Mouse (Mus musculus): ENCODE measurements around the gene Pitx3. TPM values are rescaled to one million over a fixed set of nuclear protein-coding genes. Genes with fewer than 3 reads are reported as not detected.
"Not testable (repeated sequence)": the region's sequence is repeated elsewhere in the genome, so short reads cannot be mapped to it uniquely, and the experiment has no call there.

The Pitx3 gene
- total RNA-seq, 2 experiments from 2014 or later = not detected

DNA sequence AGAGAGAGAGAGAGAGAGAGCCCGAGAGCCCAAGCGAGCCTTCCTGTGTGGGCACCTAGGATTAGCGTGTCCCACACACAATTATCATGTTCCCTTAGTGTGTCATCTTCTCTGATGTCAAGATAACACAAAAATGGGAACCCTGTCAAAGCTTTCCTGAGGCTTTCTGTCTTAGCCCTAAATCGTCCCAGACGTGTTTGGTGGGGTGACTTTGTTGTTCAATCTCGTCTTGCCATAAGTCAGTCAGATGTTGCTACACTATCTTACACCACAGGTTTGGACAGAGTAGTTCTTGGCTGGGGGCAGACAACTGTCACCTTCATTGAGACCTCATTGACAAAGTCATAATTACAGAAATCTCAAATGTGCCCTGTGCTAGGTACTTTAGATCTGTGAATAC is 15.5 kb downstream of the Pitx3 start:
- no peak for ATAC-seq (replicated peaks; ENCODE audit: poor library complexity, severe bottlenecking)

DNA sequence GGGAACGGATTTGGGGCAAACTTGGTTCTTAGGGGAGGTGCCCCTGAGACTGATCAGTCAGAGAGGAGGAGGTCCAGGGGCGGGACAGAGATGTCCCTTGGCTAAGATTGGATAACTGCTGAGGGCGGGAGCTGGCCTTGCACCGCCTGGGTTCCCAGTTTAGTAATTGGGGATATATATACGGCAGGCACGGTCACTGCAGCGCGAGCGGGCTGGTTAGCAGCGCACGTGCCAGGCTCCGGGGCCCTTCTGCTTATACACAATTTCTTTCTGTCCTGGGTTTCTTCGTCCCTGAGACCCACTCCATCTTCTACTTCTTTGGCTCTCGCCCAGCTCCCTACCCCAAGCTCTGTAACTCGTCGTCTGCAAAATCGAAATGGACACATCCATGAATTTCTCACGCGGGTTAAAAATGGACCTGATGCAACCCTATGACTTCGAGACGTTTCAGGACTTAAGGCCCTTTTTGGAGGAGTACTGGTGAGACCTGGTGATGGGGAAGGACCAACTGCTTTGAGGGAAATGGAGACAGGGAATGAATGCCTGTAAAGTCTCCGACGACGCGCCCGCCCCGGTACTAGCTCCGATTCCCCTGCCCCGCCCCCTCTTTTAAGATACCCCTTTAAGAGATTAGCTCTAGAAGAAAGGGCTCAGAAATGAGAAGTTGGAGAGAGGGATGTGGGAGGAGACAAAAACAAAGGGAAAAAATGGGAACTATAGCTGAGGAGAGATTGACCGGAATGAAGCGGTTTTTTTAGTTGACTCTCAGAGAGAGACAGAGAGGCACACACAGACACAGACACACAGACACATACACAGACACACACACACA is 16.2 kb downstream of the Pitx3 start, which contains the start of gene Elovl3:
Gene Elovl3 (plus strand): TSS at position 204 of the 832 bp plus-strand sequence.
- ATAC-seq (replicated peaks; ENCODE audit: poor library complexity, severe bottlenecking) = peak; percentile 69

- ATAC-seq (replicated peaks; ENCODE audit: poor library complexity, severe bottlenecking) = no peak
Observed at GRCm38 (mm10) chr19:46131283-46131682, 16.8 kb downstream of the Pitx3 start.

DNA sequence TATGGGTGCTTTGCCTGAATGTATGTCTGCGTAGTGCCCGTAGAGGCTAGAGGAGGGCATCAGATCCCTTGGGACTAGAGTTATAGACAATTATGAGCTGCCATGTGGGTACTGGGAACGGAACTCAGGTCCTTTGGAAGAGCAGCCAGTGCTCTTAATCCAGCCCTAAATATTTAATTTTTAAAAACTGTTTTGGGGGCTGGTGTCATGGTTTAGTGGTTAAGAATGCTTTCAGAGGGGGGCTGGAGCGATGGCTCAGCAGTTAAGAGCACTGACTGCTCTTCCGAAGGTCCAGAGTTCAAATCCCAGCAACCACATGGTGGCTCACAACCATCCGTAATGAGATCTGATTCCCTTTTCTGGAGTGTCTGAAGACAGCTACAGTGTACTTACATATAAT is 18.4 kb downstream of the Pitx3 start:
- not testable (repeated sequence) for ATAC-seq (replicated peaks; ENCODE audit: poor library complexity, severe bottlenecking)

GRCm38 (mm10) chr19:46126301-46126700 is 21.8 kb downstream of the Pitx3 start:
- ATAC-seq (replicated peaks; ENCODE audit: poor library complexity, severe bottlenecking) = no peak

GRCm38 (mm10) chr19:46124651-46125050 is 23.5 kb downstream of the Pitx3 start:
- ATAC-seq (replicated peaks; ENCODE audit: poor library complexity, severe bottlenecking) = no peak

- ATAC-seq (replicated peaks; ENCODE audit: poor library complexity, severe bottlenecking) = no peak
Observed at GRCm38 (mm10) chr19:46123876-46124275, 24.2 kb downstream of the Pitx3 start.

- no peak for ATAC-seq (replicated peaks; ENCODE audit: poor library complexity, severe bottlenecking)
Observed at GRCm38 (mm10) chr19:46120872-46121271, 27.3 kb downstream of the Pitx3 start.

GRCm38 (mm10) chr19:46119458-46119857 is 28.7 kb downstream of the Pitx3 start:
- no peak for ATAC-seq (replicated peaks; ENCODE audit: poor library complexity, severe bottlenecking)

DNA sequence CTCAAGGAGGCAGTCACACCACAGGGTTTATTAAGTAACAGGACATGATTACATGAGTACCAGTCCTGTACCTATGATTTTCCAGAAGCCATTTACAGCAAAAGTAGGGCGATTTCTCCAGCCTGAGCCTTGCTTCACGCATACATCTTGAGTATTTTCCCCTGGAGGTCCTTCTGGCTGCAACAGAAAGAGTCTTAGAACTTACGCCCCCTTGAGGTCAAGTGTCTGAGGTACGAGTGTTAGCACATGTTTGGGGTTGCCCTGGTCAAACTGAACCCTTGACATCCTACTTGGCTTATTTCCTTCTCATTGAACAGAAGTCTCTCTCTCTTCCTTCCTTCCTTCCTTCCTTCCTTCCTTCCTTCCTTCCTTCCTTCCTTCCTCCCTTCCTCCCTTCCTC is 33.5 kb downstream of the Pitx3 start:
- no peak for ATAC-seq (replicated peaks; ENCODE audit: poor library complexity, severe bottlenecking)

DNA sequence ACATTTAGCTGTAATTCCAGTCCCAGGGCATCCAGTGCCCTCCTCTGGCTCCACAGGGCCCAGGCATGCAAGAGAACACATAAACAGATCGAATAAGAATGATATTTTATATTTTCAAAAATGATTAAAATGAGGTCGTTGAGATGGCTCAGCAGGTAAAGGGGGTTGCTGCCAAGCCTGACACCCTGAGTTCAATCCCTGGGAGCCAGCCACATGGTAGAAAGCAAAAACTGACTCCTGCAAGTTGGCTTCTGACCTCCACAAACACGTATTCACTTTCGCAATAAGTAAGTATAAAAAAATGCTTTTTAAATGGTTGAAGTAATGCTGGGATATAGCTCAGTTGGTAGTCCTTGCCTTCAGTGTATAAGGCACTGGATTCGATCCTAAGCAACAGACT is 37.3 kb downstream of the Pitx3 start:
- no peak for ATAC-seq (replicated peaks; ENCODE audit: poor library complexity, severe bottlenecking)

DNA sequence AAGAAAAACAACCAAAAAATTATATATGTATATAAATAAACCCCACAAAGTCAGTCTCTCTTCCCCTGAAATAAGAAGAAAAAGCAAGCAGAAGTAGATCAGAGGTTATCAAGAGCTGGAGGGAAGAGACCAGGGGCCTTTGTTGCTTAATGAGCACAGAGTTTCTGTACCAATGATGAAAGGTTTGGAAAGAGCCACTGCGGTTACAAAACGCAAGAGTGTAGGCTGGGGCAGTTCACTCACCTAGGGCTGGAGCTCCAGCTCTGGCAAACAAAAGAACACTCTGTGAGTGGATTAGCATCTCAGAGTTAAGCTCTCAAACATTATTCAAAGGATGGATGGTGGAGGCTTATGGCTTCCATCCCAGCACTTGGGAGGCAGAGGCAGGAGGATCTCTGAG is 37.9 kb downstream of the Pitx3 start:
- ATAC-seq (replicated peaks; ENCODE audit: poor library complexity, severe bottlenecking) = peak; percentile 61

DNA sequence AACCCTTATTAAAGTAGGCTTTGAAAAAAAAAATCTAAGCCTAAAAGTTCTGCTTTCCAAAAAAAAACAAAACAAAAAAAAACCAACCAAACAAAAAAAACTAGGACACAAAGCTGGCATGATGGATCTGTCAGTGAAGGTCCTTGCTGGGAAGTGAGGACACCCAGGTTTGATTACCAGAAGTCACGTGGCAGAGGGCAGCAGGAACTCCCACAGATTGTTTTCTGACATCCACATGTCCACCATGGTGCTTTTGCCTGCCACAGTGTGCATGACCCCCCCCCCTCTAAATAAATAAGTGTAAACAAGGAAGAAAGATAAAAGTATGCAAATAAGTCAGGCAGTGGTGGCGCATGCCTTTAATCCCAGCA is 44.0 kb downstream of the Pitx3 start:
- no peak for ATAC-seq (replicated peaks; ENCODE audit: poor library complexity, severe bottlenecking)

DNA sequence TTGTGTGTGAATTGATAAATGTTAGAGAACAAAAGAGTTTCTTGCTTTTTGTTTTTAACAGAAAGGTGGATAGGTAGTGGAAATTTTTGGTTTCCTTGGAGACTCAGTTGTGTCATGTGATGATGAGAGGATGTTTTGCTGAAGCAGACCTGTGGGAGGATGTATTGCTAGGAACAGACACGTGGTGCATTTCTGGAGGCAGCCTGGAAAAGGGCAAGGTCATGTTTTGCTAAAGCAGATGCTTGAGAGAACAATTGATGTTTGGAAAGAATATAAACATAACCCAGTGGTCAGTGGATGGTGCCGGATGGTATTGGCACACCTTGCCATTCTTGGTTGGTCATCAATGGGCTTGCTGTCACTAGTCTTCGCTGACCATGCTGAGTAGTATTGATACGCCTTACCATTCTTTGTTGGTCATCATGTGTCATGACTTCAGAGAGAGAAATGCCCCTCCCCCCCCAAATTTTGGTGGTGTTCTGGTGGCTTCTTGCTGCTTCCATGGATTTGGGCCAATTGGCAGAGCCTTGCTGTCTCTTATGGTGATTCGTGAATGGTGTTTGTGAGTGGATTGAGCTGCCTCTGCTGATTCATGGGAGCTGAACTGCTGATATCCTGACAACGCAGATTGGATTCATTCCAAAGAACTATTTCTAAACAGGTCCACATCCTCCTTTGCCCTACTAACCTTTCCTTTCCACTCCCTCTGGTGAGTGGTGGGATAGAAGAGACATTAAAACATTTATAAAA is 44.5 kb downstream of the Pitx3 start:
- ATAC-seq (replicated peaks; ENCODE audit: poor library complexity, severe bottlenecking) = no peak

- no peak for ATAC-seq (replicated peaks; ENCODE audit: poor library complexity, severe bottlenecking)
Observed at GRCm38 (mm10) chr19:46099561-46099960, 48.6 kb downstream of the Pitx3 start.

DNA sequence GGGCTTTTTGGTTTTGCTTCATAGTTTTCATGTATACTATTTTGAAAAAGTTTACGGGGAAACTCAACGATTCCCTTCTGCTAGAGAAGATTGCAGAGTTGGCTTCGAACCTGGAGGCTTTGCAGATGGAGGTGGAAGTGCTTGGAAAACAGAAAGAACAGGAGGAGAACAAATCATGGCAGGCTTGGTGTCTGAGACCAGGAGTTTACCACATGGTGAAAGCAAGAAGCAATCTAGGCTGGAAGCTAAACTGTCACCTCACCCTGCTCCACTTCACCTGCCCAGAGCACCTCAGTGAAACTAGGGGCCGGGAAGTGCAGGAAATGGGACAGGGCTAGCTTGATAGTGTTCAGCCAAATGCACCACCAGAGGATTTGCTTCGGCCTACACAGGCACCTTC is 51.7 kb downstream of the Pitx3 start:
- ATAC-seq (replicated peaks; ENCODE audit: poor library complexity, severe bottlenecking) = no peak

DNA sequence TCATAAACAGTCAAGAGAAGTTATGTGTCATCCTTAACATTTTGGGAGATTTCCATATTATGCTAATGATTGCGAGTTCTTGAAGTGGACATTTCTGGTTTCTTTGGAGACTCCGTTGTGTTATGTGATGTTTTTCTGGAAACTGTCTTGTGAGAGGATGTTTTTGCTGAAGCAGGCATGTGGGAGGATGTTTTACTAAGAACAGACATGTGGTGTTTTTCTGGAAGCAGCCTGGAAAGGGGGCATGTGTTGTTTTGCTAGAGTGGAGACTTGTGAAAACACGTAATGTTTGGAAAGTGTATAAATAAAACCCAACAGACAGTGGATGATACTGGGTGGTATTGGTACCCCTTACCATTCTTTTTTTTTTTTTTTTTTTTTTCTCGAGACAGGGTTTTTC is 52.8 kb downstream of the Pitx3 start:
- no peak for ATAC-seq (replicated peaks; ENCODE audit: poor library complexity, severe bottlenecking)

- ATAC-seq (replicated peaks; ENCODE audit: poor library complexity, severe bottlenecking) = no peak
Observed at GRCm38 (mm10) chr19:46094144-46094543, 54.0 kb downstream of the Pitx3 start.

GRCm38 (mm10) chr19:46091641-46092040 is 56.5 kb downstream of the Pitx3 start:
- no peak for ATAC-seq (replicated peaks; ENCODE audit: poor library complexity, severe bottlenecking)

GRCm38 (mm10) chr19:46087871-46088270 is 60.3 kb downstream of the Pitx3 start:
- no peak for ATAC-seq (replicated peaks; ENCODE audit: poor library complexity, severe bottlenecking)

DNA sequence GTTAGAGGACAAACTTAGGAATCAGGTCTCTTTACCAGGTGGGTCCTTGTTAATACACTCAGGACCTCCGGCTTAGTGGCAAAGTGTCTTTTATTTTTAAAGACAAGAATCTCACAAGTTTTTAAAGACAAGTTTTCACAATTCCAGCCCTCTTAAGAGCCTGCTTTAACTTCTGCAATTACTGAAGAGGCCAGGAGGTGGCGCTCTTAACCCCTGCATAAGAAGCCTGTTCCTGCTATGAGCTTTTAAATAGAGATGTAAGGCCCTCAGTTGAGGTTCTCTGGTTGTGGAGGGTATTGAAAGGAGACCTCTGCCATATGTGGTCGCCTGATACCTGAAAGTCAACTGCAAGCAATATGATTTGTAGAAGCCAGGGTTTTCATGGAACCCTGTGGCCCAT is 61.8 kb downstream of the Pitx3 start:
- peak; percentile 67 for ATAC-seq (replicated peaks; ENCODE audit: poor library complexity, severe bottlenecking)
